Mouse (Mus musculus) layer of hippocampus, postnatal 36 days (tissue): ENCODE results near the gene Hoxb5. TPM values are rescaled to one million over a fixed set of nuclear protein-coding genes. Genes with fewer than 3 reads are reported as not detected.

Experiments
- DNase-seq, 2 experiments: peaks; one replicate each; pipeline ENCODE4 v3.0.0; 2022
- total RNA-seq, 2 experiments: library from RNA; stranded (reverse); gene quantifications; 2 replicates each; pipeline ENCODE4 v1.2.3; 2021

The Hoxb5 gene
- not detected for total RNA-seq

DNA sequence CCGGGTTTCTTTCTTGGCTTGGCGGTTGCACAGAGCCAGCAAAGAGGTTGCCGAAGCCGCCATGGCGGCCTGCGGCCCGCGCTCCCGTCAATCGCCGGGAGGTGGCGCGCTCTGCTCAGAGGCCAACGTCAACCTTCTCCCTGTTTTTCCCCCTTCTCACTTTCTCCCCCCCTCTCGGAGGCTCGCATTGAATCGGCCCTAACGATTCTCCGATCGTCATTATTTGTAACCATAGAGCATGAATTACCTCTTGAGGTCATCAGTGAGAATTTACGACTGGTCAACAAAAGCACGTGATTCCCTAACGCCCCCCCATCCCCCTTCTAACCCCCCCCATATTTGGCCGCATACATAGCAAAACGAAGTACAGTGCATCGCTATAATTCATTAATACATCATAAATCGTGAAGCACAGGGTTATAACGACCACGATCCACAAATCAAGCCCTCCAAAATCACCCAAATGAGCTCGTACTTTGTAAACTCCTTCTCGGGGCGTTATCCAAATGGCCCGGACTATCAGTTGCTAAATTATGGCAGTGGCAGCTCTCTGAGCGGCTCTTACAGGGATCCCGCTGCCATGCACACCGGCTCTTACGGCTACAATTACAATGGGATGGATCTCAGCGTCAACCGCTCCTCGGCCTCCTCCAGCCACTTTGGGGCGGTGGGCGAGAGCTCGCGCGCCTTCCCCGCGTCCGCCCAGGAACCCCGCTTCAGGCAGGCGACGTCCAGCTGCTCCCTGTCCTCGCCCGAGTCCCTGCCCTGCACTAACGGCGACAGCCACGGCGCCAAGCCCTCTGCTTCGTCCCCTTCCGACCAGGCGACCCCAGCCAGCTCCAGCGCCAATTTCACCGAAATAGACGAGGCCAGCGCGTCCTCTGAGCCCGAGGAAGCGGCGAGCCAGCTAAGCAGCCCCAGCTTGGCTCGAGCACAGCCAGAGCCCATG lies at the start of gene Hoxb5:
Hoxb5 (plus strand) TSS at position 186 of the 949 bp plus-strand sequence.
- no peak for DNase-seq

DNA sequence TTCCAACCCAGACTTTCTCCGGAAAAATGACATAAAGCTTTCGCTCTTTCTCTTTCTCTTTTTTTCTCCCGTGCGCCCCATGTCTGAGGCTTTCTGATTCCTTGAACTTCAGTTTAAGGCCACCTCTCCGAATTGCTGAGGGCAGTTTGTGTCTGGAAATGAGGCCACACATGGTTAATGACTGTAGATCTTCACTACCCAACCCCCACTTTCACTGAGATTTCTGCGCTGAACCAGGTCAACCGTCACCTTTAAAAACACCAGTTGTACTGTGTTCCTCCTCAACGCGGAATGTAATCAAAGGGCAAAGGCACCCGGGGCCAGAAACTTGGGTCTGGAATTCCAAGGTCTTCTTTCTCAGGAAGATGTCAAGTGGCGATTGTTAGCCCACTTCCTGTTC lies 48.9 kb upstream of the Hoxb5 start:
- DNase-seq: no peak

DNA sequence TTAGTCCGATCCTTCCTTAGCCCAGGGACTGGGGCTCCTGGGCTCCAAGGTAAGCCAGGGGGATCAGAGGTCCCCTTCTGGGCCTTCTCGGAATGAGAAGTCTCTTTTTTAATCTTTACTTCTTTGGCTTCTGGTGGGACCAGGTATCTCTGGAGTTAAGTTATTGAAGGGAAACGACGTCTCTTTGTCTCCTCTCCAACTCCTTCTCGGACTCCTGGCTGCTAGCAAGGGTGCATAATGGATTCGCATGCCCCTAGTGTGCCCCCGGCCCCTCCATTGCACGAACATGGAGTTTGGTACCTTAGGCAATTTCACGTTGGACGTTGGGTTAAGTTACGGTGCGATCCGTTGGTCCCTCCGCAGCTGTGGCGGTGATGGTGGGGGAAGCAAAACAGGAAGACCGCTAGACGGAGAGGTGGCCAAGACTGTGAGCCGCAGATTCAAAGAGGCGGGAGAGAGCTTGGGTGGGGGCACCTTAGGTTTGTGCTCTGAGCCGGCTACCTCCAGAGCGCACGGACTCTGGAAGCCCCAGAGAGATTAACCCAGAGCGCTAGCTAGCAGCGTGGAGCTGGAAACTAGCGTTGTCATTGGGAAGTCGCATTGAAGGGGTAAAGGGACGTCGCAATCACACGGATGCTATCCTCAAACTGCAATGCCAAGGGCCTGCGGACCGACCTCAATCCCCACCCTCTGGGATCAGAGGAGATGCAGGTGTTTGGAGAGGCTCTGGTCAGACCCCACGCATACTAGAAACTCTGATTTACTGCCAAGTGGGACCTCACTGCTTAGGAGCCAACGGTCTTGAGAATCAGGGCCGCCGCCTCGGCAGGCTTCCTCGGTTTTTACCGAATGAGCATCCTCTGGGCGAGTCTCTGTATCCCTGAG lies 47.8 kb upstream of the Hoxb5 start:
- DNase-seq: no peak

DNA sequence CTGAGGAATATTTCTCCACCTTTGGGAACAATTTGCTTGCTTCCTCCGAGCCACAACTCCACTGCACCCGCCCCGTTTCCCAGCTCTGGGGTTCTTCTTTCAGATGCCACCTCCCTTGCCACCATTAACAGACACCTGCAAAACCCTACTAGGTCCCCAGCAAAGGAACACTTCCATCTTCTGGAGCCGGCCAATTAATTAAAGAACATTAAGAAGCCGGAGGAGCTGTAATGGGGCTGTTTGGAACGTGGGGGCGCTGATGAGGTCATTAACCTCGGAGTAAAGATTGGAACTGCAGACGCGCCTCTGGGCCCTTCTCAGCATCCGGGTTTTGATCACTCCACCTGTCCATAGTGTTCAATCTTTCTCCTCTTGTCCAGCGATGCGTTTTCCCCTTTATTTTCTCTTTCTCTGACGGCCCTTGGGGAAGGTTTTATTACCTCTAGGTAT lies 47.1 kb upstream of the Hoxb5 start:
- no peak for DNase-seq

GRCm38 (mm10) chr11:96257141-96257540 lies 46.0 kb upstream of the Hoxb5 start:
- no peak for DNase-seq

DNA sequence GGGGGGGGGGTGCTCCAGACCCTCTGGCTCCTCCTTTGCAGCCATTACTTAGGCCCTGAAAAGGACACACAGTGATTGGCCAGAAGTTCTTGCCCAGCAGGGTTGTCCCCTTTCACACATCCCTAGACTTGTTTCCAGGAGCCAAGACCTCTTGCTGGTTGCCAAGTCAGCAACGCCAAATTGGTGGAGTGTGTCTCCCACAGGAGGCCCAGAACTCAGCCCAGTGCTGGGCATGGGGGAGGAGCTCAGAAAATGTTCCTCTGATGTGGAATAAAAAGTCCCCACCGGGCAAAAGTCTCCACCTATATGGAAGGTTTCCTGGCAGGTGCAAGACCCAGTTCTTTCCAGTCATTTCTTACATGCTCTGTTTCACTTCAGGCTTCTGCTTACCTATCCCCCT lies 44.1 kb upstream of the Hoxb5 start:
- DNase-seq: no peak

DNA sequence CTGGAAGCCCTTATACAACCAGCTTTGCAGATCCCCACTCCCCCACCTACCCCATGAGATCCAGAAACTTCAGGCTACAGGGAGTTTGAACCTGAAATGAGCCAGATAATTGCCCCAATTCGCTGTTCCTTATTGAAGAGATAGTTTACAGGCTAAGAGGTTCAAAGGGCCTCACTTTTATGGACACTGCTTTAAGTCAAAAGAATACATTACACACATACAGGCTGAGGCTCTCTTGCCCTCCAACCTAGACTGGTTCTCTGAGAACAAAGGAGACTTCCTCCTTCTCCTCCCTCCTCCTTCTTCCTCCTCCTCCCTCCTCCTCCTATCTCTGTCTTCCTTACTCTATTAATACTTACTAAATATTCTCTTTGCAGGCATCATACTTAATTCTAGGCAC lies 43.6 kb upstream of the Hoxb5 start:
- DNase-seq: no peak

DNA sequence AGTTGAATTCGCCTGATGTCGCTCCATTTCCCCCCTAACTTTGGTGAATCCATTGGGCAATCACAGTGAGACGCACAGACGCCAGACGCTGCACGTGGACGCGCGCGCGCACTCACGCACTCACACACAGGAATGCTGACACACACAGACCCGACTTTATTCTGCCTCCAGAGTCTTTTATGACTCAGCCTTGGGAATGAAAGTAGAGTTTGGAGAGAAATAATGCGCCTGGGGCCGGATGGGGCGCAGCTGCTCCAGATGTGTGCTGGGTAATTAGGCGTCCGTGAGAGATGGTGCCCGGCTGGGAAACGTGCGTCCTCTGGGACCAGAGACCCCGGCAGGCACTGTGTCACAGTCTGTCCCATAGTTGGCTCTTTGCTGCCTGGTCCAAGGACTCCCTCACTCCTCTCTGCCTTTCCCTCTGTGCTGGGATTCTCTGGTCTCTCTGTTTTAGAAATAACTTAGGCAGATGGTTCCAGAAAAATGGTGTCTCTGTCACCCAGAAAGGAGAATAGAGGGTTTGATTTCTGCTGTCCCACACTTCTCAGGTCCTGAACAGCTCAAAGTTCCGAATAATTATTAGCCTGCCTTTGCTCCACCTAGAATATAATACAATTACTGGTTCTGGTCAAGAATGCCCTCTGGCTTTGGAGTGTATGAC lies 42.7 kb upstream of the Hoxb5 start:
- DNase-seq: no peak

GRCm38 (mm10) chr11:96261323-96261890 lies 41.7 kb upstream of the Hoxb5 start:
- DNase-seq: no peak

- no peak for DNase-seq
Observed at GRCm38 (mm10) chr11:96262262-96262830, 40.8 kb upstream of the Hoxb5 start.

DNA sequence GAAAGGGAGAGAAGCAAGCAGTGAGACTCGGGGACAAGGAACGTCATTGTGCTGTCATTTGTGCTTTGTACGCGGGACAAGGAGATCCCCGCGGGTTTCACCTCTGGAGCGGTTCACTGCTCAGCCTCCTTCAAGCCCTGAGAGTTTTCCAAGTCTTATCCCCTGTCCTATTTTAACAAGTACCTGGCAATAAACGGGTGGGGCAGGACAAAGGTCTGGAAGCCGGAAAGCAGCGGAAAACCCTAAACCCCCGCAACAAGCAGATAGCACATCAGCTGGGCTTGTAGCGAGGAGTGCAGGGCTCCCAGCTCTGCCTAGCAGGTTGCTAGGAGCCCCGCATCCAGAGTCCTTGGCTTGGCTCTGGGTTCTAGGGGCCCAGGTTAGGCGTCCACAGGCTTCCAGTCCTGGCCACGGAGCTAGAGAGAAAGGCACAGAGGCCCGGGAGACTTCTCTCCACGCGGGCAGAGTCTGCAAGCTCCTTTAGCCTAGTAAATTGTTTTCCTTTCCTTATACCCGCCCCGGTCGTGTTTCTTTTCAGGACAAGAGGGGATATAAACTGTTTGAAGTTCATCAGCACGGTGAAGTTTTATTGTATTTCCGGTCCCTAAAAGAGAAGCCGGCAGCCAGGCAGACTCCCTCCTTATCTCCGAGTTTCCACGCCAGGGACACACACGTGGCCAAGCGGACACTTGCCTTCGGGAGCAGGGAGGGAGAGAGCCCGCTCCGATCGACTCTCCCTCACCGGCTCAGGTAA lies 39.3 kb upstream of the Hoxb5 start:
- no peak for DNase-seq

DNA sequence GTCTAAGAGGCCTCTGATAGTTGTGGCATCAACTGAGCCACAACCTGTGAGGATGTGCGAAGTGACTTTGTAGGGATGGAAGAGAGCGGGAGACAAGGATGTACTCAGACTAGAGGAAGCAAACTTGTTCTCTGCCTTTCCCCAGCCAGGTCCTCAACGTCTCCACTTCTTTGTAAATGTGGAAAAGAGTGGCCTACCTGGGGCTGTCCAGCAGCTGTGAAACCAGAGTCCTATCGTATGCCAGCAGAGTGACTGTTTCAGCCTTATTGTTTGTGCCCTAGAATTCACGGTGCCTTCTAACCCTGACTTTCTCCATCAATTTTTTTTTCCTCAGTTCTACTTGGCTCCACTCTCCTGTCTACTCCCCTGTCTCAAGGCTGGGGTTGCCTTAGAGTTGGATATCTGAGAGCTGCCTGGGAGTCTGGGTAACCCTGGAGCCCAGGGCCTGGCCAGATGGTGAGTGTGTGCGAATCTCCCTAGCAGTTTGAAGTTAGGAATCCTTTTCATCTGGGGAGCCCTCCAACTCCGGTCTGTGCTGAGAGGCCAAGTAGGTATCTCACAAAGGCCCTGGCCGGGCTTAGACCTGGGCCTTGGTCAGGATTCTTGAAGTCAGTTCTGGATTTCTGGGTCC lies 38.6 kb upstream of the Hoxb5 start:
- no peak for DNase-seq

- DNase-seq: no peak
Observed at GRCm38 (mm10) chr11:96265954-96266353, 37.2 kb upstream of the Hoxb5 start.

GRCm38 (mm10) chr11:96267021-96267920 lies 35.9 kb upstream of the Hoxb5 start:
- DNase-seq: no peak

DNA sequence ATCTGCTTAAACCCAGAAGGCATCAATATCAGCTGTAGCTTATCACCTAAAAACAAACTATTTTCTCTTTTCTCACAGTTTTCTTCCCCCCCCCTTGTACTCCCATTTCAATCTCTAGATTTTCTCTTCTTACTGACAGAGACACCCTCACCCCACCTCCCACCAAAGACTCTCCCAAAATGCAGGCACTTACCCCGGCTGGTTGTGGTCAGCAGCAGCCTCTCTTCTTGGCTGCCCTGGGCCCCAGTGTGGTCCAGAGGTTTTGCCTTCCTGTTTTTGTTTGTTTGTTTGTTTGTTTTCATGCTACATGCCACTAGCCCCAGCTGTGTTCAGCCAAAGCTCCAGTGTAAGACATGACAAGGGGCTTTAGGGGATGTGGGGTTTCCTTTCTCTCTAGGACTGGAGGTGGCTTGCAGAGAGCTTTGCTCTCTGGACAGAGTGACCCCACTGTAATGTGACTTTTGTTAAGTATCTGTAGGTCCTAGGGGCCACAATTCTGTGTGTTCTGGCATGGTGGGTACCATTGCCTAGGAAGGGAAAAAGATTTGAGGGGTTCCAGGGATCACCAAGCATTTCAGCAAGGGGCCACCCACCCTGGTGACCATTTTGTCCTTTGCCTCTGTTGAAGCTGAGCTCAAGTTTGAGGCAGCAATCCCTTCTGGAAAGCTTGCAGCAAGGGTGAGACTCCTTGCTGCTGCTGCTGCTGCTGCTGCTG lies 34.9 kb upstream of the Hoxb5 start:
- DNase-seq: no peak

DNA sequence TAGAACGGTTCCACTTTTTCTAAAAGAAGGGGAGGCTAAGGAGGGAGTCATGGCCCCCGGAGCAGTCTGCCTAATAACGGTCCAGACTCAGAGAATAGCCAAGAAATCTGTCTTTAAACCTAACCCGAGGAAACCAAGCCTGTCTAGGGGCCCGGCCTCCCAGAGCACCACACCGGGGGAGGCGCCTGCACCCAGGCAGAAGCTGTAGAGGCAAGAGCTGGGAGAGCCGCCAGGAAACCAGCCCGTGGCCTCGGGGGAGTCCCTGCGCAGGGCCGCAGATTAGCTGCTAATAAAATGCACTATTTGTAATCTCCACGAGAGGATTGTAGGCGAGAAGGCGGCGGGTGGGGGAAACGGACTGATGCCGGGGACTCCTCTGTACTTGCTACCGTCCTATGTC lies 33.3 kb upstream of the Hoxb5 start:
- no peak for DNase-seq

GRCm38 (mm10) chr11:96270996-96271540 lies 32.1 kb upstream of the Hoxb5 start, which contains the start of gene Hoxb9:
TSS of gene Hoxb9 (plus strand) at chr11:96271457.
- no peak for DNase-seq

DNA sequence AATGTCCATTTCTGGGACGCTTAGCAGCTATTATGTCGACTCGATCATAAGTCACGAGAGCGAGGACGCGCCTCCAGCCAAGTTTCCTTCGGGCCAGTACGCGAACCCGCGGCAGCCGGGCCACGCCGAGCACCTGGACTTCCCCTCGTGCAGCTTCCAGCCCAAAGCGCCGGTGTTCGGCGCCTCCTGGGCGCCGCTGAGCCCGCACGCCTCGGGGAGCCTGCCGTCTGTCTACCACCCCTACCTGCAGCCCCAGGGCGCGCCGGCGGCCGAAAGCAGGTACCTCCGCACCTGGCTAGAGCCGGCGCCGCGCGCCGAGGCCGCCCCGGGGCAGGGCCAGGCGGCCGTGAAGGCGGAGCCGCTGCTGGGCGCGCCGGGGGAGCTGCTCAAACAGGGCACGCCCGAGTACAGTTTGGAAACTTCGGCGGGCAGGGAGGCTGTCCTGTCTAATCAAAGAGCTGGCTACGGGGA lies 31.6 kb upstream of the Hoxb5 start:
- DNase-seq: no peak
